Mouse (Mus musculus) bone marrow, adult 2 months (tissue): ENCODE data around the gene Tspan31.

ENCODE experiments used
- CTCF ChIP-seq: fragments of 200-500 bp; IDR thresholded peaks from 2 replicates; pipeline ENCODE4 v1.5.1; 2011; ENCODE audit warnings: low read length, control low read depth; ENCODE audit not compliant: control insufficient read depth, insufficient read depth
- POLR2A ChIP-seq: fragments of 200-500 bp; IDR thresholded peaks from 2 replicates; pipeline ENCODE4 v1.6.1; 2011; ENCODE audit warnings: low read depth, mild to moderate bottlenecking, control low read depth, low read length, borderline replicate concordance; ENCODE audit not compliant: control insufficient read depth

DNA sequence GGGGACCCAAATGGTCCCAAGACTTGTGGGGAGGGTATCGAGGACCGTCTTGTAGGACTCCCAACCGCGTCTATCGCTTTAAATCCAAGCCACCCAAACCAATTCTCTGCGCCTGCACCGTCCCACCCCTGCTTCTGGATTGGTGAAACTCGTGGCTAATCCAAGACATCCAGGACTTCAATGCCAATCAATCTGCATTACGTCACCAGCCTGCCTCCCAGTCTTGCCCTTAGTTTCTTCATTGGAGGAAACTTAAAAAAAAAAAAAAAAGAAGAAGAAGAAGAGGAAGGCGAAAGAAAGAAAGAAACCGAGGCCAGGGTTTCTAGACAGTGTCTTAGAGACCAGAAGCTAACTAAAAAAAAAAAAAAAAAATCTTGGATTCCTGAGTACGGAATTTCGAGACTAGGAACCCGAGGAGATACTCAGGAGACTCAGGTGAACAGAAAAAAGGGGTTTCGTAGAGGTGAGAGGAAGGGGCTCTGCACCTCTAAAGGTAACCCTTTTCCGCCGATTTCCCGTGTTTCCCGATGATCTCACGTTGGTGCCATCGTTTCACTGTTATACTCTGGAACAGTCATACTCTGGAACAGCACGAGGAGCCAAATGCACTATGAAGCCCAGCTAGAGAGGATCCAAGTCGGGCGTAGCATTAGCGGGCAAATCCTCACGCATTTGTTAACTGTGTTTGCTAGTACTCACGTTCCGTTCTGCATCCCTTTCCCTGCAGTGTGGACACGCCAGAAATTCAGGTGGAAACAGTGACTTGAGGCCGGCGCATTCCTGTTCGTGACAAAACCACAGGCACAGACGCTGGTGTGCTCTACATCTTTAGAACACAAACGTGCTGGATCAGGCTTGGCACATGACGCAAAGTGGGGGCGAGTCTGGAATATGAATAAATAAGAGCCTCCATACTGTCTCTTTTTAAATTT, at the start of gene Tspan31:
- TF ChIP-seq CTCF (no peak), POLR2A (no peak)
